Mouse (Mus musculus) heart, embryonic 10.5 days (tissue): ENCODE results near the gene Rsph10b. TPM values are rescaled to one million over a fixed set of nuclear protein-coding genes. Genes with fewer than 3 reads are reported as not detected.
"Not testable (repeated sequence)": the region's sequence is repeated elsewhere in the genome, so short reads cannot be mapped to it uniquely, and the experiment has no call there.

Source experiments
- DNase-seq: peaks from one replicate; pipeline ENCODE4 v3.0.0-alpha.2; 2017; ENCODE audit warnings: low spot score
- H3K27ac ChIP-seq: fragments of 300-500 bp; sonication (generic); 2 replicates; pipeline ENCODE4 v1.5.1; 2016; ENCODE audit warnings: mild to moderate bottlenecking
- H3K27me3 ChIP-seq: fragments of 300-500 bp; sonication (generic); 2 replicates; pipeline ENCODE4 v1.6.1; 2016; ENCODE audit warnings: mild to moderate bottlenecking; ENCODE audit not compliant: poor library complexity, insufficient read depth, severe bottlenecking
- H3K36me3 ChIP-seq: fragments of 300-500 bp; sonication (generic); 2 replicates; pipeline ENCODE4 v1.6.1; 2016; ENCODE audit warnings: mild to moderate bottlenecking, moderate library complexity
- H3K4me1 ChIP-seq: fragments of 300-500 bp; sonication (generic); 2 replicates; pipeline ENCODE4 v1.6.1; 2016; ENCODE audit warnings: mild to moderate bottlenecking
- H3K4me3 ChIP-seq: fragments of 300-500 bp; sonication (generic); 2 replicates; pipeline ENCODE4 v1.5.1; 2016; ENCODE audit warnings: mild to moderate bottlenecking, moderate library complexity
- H3K9me3 ChIP-seq: fragments of 300-500 bp; sonication (generic); 2 replicates; pipeline ENCODE4 v1.6.1; 2016; ENCODE audit warnings: mild to moderate bottlenecking, moderate library complexity
- WGBS: fragments of 180-500 bp; shearing (Covaris S2); methylation state at CpG from one replicate; pipeline ENCODE4 v1.1.7; 2016; 5-methylcytosine and 5-hydroxymethylcytosine counted together
- polyA plus RNA-seq: library from polyadenylated mRNA; unstranded; fragments of >200 nt; fragmentation: Nextera tagmentation; extraction: Ambion mirVana; gene quantifications from 2 replicates; pipeline ENCODE4 v1.2.1, GENCODE M21; 2016

Rsph10b gene
- polyA plus RNA-seq, 1 experiment from 2014 or later = 0.46 TPM

DNA sequence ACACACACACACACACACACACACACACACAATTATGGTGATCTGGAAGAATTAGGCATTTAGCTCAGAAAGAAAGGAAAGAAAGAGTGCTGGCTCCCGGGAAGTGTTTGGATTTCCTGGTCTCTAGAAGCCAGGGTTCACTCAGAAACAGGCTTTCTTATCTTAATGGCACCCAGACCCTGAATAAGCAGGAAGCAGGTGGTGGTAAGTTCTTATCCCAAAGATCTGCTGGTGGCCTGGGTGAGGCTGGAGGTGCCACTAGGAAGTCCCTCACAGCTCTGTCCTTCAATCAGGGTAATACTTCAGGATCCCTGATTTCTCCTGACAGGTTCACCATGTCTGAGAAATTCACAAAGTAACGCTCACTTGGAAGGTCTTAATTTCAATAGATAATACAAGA, 49.5 kb downstream of the Rsph10b start:
- WGBS = 61% methylated on average over 2 of the region's 2 CpGs
- Histone ChIP-seq H3K27ac (no peak overlapping the region), H3K4me3 (no peak overlapping the region), H3K4me1 (peaks cover 7% of the 10 kb centered on the region), H3K36me3 (peaks cover 38% of the 10 kb centered on the region), H3K9me3 (no peaks in the 10 kb centered on the region), H3K27me3 (no peaks in the 10 kb centered on the region)
- no peak for DNase-seq

DNA sequence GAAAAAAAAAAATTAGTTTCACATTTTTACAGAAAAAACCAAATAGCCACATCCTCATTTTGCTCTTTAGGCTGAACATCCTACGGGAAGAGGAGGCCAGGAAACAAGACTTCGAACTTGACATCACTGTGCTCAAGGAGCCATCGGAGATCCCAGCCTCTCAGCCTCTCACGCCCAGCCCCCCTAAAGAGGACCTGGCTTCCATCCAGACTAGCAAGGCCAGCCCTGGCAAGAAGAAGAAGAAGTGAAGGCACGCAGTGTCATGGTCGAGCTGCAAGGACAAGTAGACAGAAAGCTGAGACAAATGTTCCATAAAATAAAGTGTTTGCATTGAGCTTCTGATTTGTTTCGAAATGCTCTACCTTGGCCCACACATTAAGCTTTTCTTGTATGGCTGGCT, 52.5 kb downstream of the Rsph10b start:
- Histone ChIP-seq H3K36me3 (peaks cover 68% of the 10 kb centered on the region), H3K27me3 (no peaks in the 10 kb centered on the region), H3K4me1 (peaks cover 7% of the 10 kb centered on the region), H3K9me3 (no peaks in the 10 kb centered on the region), H3K27ac (no peak overlapping the region), H3K4me3 (no peak overlapping the region)
- 89% methylated on average over 7 of the region's 7 CpGs for WGBS
- no peak for DNase-seq

DNA sequence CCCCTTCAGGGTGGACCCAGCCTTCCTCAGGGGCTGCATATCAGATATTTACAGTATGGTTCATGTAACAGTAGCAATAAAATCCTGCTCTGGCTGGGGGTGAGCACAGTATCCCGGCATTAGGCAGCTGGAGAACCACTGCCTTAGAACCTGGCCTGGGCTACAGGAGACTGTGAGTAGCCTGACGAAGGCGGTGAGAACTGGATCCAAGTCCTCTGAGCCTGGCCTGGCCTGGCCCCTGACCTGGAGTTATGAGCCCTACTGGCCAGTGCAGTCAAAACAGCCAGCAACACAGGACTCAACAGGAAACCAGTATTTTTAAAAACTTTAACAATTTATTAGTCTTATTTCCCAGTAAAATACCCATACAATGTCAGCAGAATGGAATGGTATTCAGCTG, 54.8 kb downstream of the Rsph10b start:
- DNase-seq = no peak
- 90% methylated on average over 3 of the region's 3 CpGs for WGBS
- no peaks in the 10 kb centered on the region for H3K27me3 ChIP-seq
- H3K36me3 ChIP-seq = peaks cover 90% of the 10 kb centered on the region
- H3K27ac ChIP-seq = no peak overlapping the region
- no peak overlapping the region for H3K4me3 ChIP-seq
- no peaks in the 10 kb centered on the region for H3K4me1 ChIP-seq
- no peaks in the 10 kb centered on the region for H3K9me3 ChIP-seq

DNA sequence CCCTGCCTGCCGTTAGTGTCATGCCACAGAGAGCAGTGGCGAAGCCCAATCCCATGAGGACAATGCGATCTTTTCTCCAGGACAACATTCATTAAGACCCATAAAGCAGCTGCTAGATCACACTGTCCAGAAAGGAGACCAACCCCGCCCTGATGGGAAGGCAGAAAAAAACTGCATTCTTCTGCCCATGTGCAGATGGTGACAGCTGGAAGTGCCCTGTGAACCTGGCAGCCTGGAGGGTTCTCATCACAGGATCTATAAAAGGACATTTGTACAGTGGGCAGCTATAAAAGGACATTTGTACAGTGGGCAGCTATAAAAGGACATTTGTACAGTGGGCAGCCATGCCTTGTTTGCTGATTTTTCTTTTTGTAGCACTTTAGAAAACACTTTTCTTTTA, 56.2 kb downstream of the Rsph10b start:
- WGBS = 89% methylated on average over 4 of the region's 4 CpGs

DNA sequence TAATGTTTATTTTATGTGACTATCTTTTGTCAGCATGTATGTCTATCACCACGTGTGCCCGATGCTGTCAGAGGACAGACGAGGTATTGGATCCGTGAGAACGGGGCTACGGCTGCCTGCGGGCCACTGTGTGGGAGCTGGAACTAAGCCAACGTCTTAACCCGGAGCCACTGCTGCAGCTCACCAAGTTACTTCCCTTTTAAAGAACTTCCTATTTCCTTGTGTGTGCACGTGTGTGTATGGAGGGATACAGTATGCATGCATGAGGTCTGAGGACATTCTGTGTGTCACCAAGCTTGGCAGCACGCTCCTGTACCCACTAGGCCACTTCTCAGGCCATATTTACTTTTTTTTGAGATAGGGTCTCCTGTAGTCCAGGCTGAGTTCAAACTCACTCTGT, 57.3 kb downstream of the Rsph10b start:
- H3K4me1 ChIP-seq = peaks cover 4% of the 10 kb centered on the region; the same call in 1 of the 2 replicates
- WGBS = 91% methylated on average over 11 of the region's 11 CpGs
- peaks cover 93% of the 10 kb centered on the region for H3K36me3 ChIP-seq
- no peak for DNase-seq
- no peak overlapping the region for H3K27ac ChIP-seq
- H3K27me3 ChIP-seq = no peaks in the 10 kb centered on the region
- H3K4me3 ChIP-seq = no peak overlapping the region
- H3K9me3 ChIP-seq = no peaks in the 10 kb centered on the region

More for the DNA sequence above, 56.2 kb downstream of the Rsph10b start:
- peaks cover 96% of the 10 kb centered on the region for H3K36me3 ChIP-seq
- no peak overlapping the region for H3K4me3 ChIP-seq
- no peaks in the 10 kb centered on the region for H3K27me3 ChIP-seq
- peaks cover 3% of the 10 kb centered on the region; the same call in 1 of the 2 replicates for H3K4me1 ChIP-seq
- no peak overlapping the region for H3K27ac ChIP-seq
- DNase-seq = no peak
- no peaks in the 10 kb centered on the region for H3K9me3 ChIP-seq

DNA sequence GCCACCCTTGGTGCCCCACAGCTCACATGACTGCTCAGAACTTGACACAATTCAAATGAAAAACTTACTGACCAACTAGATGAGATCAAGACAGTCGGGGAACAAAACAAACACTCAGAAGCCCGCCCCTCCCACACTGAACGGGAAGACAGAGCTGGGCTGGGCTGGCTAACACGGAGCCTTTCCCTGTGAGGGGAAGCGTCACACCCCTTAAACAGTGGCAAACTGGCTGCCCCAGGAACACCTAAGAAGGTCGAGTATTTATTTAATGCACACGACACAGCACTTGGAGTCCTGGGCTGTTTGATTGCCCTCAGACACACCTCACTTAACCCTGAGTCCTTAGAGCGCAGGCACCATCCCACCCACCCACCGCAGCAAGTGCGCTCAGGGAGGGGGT, 59.8 kb downstream of the Rsph10b start:
- no peaks in the 10 kb centered on the region for H3K27me3 ChIP-seq
- peaks cover 95% of the 10 kb centered on the region for H3K36me3 ChIP-seq
- DNase-seq = no peak
- H3K4me1 ChIP-seq = peaks cover 4% of the 10 kb centered on the region; the same call in 1 of the 2 replicates
- WGBS = 84% methylated on average over 10 of the region's 10 CpGs
- H3K9me3 ChIP-seq = no peaks in the 10 kb centered on the region
- no peak overlapping the region; the same call in 1 of the 2 replicates for H3K27ac ChIP-seq
- H3K4me3 ChIP-seq = no peak overlapping the region

DNA sequence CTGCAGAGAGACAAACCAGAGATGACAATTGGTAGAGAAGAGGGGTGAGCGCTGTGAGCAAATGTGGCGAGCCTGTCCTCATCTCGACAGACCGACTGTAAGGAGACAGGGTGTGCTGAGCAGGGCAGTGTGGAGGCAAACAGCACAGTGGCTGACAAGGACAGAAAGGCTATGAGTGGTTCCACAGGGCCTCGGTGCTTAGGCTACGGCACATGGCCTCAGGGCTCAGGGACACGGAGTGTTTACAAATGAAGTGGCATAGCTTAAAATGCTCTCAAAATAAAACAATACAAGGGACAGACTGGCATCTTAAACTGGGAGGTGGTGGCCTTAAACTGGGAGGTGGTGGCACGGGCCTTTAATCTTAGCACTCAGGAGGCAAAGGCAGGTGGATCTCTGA, 60.4 kb downstream of the Rsph10b start:
- Histone ChIP-seq H3K27ac (no peak overlapping the region; the same call in 1 of the 2 replicates), H3K36me3 (peaks cover 95% of the 10 kb centered on the region), H3K27me3 (no peaks in the 10 kb centered on the region), H3K4me3 (no peak overlapping the region), H3K4me1 (peaks cover 4% of the 10 kb centered on the region; the same call in 1 of the 2 replicates), H3K9me3 (no peaks in the 10 kb centered on the region)
- DNase-seq = no peak
- WGBS = 86% methylated on average over 8 of the region's 8 CpGs

DNA sequence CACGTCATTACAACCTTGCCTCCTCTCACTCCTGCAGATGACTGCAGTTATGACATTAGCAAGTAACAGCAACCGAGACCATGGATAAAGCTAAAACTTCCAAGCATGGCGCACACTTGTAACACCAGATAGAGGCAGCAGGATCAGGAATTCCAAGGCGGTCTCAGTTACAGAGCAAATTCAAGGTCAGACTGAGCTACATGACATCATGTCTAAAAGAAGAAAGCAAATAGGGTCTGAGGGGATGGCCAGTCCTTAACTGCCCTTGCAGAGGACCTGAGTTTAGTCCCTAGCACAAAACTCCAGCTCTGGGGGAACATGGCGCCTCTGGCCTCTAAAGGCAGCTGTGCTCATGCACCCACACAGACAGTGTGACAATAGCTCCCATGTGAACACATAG, 61.0 kb downstream of the Rsph10b start:
- Histone ChIP-seq H3K36me3 (peaks cover 95% of the 10 kb centered on the region), H3K27me3 (no peaks in the 10 kb centered on the region), H3K4me1 (peaks cover 4% of the 10 kb centered on the region; the same call in 1 of the 2 replicates), H3K4me3 (no peak overlapping the region), H3K27ac (peak overlapping the region; percentile 62; the same call in 1 of the 2 replicates), H3K9me3 (no peaks in the 10 kb centered on the region)
- no peak for DNase-seq
- 80% methylated on average over 5 of the region's 5 CpGs for WGBS

DNA sequence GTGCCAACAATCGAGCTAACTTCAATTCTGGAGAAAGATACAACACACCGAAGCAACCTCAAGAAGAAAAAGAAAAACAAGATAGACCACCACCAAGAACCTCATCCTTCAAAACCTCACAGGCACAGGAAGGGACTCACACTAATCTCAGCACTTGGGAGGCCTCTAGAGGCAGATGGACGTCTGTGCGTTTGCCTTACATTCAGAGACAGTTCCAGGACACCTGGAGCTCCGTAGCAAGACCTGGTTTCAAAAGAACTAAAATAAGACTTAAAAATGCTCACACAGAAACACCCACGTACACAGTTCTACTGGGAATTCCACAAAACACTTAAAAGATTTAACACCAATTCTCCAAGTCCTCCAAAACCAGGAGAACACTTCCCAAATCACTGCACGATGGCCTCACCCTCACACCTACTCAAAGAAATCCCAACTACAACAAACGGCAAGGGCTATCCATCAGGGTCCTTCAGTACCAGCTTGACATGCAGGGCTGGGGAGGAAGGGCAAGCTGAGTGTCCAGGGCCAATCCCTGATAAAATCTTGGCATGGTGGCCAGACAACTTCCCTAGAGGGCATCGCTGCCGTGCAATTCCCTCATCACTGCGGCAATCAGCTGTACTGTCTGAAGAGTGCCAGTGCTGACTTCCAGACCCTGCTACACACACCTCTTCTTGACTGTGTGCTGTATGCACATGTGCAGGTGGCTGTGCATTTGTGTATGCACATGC, 62.0 kb downstream of the Rsph10b start:
- WGBS = 74% methylated on average over 11 of the region's 11 CpGs
- H3K9me3 ChIP-seq = no peaks in the 10 kb centered on the region
- H3K27me3 ChIP-seq = no peaks in the 10 kb centered on the region
- no peak overlapping the region for H3K4me3 ChIP-seq
- no peak for DNase-seq
- peaks cover 95% of the 10 kb centered on the region for H3K36me3 ChIP-seq
- 0 out of 2 replicates have a peak overlapping the region, but pooled peaks have one; percentile 62 for H3K27ac ChIP-seq
- H3K4me1 ChIP-seq = peaks cover 4% of the 10 kb centered on the region; the same call in 1 of the 2 replicates

DNA sequence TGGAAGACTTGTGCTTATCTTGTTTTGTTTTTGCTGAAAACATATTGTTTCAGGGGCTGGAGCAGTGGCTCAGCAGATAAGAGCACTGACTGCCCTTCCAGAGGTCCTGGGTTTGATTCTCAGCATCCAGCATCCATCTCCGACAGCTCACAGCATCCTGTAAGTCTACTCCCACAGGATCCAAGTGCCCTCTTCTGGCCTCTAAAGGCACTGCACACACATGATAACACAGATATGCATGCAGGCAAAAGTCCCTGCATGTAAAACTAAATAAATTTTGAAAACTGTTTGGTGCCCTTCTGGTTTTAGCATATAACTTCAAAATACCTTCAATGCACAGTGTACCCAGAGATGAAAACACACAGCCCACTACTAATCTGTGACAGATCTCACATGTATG, 66.6 kb downstream of the Rsph10b start:
- H3K4me3 ChIP-seq = no peak overlapping the region
- no peaks in the 10 kb centered on the region for H3K27me3 ChIP-seq
- WGBS = 78% methylated on average over 1 of the region's 1 CpGs
- no peaks in the 10 kb centered on the region for H3K4me1 ChIP-seq
- DNase-seq = no peak
- no peaks in the 10 kb centered on the region for H3K9me3 ChIP-seq
- peaks cover 93% of the 10 kb centered on the region for H3K36me3 ChIP-seq
- H3K27ac ChIP-seq = no peak overlapping the region

DNA sequence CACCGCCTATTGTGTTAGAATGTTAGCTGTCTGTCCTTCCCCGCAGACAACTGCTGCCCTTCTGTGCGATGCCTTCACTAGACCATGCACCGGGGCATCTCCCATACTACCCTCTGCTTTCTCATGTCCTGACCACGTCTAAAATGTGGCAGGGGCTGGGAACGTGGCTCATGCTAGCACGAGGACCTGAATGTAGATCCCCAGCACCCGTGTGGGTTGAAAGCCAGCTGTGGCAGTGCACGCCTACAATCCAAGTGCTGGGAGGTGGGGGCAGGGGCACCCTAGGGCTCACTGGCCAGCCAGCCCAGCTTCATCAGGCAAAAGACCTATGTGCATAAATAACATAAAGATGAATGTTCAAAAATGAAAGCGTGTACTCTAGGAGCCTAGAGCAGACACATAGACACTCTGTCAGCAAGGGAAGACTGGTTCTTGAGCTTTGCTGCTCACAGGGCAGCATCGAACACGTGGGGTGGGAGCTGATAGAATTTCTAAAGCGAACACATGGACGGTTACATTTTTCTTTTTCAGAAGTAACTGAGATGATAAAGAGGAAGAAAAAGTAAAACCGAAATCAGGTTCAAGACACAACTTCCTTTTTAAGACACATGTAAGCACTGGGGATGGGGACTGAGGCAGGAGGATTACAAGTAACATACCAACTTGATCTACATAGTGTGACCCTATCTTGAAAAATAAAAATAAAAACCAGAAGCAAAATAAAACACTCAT, 69.8 kb downstream of the Rsph10b start:
- Histone ChIP-seq H3K27ac (no peak overlapping the region), H3K4me3 (no peak overlapping the region), H3K9me3 (no peaks in the 10 kb centered on the region), H3K4me1 (no peaks in the 10 kb centered on the region), H3K36me3 (peaks cover 89% of the 10 kb centered on the region), H3K27me3 (no peaks in the 10 kb centered on the region)
- WGBS = 92% methylated on average over 15 of the region's 15 CpGs
- no peak for DNase-seq

DNA sequence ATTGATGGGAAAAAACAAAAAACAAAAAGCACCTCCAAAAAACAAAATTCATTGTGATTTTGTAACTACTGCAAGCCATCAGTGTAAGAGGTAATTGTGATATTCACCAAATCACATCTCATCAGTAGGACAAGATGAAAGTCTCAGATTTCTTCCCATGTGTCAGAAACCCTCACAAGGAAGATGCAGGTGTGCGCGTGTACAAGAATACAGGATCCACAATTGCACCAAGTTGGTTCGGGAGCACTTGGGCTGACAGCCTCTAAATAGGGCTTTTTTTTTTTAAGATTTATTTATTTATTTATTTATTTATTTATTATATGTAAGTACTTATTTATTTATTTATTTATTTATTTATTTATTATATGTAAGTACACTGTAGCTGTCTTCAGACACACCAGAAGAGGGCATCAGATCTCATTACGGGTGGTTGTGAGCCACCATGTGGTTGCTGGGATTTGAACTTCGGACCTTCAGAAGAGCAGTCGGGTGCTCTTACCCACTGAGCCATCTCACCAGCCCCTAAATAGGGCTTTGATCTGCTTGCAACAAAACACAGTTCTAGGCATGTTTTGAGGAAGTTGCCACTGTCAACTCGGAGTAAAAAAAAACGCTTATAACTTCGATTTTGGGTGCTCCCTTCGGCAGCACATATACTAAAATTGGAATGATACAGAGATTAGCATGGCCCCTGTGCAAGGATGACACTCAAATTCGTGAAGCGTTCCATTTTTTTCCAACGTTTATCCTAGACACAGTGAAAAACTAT, 80.7 kb downstream of the Rsph10b start:
- H3K9me3 ChIP-seq, DNase-seq, H3K27me3 ChIP-seq, H3K4me1 ChIP-seq, H3K27ac ChIP-seq: not testable (repeated sequence)
- H3K4me3 ChIP-seq = peak overlapping the region; percentile 91
- H3K36me3 ChIP-seq = peaks cover 36% of the 10 kb centered on the region
- WGBS = 66% methylated on average over 13 of the region's 13 CpGs
